Mouse (Mus musculus): ENCODE data around the gene Ssx2ip. TPM values are rescaled to one million over a fixed set of nuclear protein-coding genes. Genes with fewer than 3 reads are reported as not detected.
A peak's percentile ranks its signal among the peaks of the same experiment; 100 is the strongest.

The Ssx2ip gene
- 19.6 and 21.6 TPM in 2 replicates for polyA plus RNA-seq (2016; fragmentation: Nextera tagmentation; extraction: Ambion mirVana)

DNA sequence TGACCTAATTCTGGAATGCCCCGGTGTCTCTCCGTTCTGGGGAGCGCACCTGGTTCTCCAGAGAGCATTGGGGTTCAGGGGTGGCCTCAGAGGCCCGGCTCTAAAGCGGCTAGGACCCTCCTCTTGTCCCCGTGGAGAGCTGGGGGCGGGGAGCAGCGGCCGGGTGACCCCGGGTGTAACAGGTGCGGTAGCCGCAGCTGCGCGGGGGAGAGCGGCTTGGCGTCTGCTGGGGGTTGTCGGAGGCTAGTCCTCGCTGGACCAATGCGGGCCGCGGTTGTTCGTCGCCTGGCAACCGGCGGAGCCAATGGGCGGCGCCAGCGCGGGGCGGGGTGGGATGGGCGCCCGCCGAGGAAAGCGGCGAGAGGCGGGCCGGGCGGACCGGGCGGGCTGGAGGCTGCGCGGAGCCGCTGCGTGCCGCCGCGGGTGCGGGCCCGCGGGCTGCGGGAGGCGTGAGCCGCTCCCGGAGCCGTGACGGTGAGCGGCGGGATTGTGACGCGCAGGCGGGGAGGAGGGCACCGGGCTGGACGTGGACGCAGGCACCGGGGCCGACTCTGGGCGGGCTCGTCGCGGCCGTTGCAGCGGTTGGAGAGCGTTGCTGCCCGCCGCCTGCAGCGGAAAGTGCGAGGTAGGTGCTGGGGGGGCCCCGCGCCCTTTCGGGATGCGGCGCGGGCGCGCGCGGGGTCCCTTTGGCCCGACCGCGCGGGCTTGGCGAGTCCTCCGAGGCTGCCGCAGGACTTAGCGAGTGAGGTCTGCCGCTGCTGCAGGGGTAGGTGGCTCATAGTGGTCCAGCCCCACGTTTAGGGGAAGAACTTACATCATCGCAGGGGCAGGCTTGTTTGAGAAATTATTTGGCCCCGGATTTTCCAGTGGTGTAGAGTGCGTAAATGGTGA lies at the start of gene Ssx2ip:
TSS of gene Ssx2ip (plus strand) at position 332 of the 891 bp plus-strand sequence.
- Histone ChIP-seq H3K9me3 (no peaks in the 10 kb centered on the region), H3K36me3 (no peaks in the 10 kb centered on the region), H3K9ac (replicated peaks) (peak within 1 kb of the TSS; percentile 83), H3K4me3 (replicated peaks) (peak within 1 kb of the TSS; percentile 91), H3K4me1 (replicated peaks) (peaks cover 25% of the 10 kb centered on the region), H3K27ac (peak within 1 kb of the TSS; percentile 67), H3K27me3 (no peaks in the 10 kb centered on the region), H3K4me2 (peak within 1 kb of the TSS; percentile 87)
- WGBS, result 1% methylated on average over 92 of the region's 100 CpGs
- peak; percentile 98 for ATAC-seq (ENCODE audit: insufficient number of reproducible peaks, insufficient read depth, low FRiP score, low TSS enrichment, low read depth)

DNA sequence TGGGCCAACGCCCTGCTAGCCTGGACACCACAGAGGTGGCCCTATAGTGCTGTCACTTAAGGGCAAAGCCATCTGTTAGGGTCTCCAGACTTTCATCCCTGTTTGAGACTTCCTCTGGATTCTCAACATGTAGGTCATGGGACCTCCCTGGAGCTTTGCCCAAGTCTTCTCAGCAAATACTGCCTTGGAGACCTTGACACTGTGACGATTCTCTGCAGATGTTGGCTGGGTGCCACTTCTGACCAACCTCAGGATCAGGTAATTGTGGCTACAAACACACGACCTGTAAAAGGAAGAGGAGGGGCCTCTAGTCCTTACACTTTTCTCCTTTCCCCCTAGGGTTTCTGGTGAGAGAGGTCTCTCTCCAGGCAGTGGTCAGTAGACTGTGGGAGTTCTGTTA lies 49.3 kb upstream of the Ssx2ip start:
- Histone ChIP-seq H3K27me3 (no peaks in the 10 kb centered on the region), H3K4me2 (no peak overlapping the region), H3K9me3 (no peaks in the 10 kb centered on the region), H3K36me3 (no peaks in the 10 kb centered on the region), H3K4me3 (replicated peaks) (no peak overlapping the region), H3K27ac (no peak overlapping the region), H3K9ac (replicated peaks) (no peak overlapping the region), H3K4me1 (replicated peaks) (no peaks in the 10 kb centered on the region)
- no peak for ATAC-seq (ENCODE audit: insufficient number of reproducible peaks, insufficient read depth, low FRiP score, low TSS enrichment, low read depth)
- WGBS, result 82% methylated on average over 3 of the region's 3 CpGs

DNA sequence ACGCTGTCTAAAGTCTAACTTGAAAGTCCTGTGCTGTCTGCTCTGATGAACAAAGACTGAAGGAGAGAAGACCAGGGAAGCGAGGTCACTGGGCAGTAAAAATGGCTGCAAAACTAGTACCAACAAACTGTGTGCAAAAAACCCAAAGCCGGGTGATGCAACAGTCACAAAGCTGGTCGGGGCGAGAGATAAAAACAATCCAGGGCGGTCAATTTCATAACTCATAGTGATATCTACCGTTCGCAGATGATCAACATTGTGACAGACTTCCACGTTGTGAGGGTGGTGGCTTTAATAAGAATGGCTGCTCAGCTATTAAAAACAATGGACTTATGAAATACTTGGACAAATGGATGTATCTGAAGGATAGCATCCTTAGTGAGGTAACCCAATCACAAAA lies 39.0 kb upstream of the Ssx2ip start:
- no peaks in the 10 kb centered on the region for H3K36me3 ChIP-seq
- no peak overlapping the region for H3K27ac ChIP-seq
- no peaks in the 10 kb centered on the region for H3K27me3 ChIP-seq
- no peaks in the 10 kb centered on the region for H3K4me1 ChIP-seq (replicated peaks)
- no peak overlapping the region for H3K4me3 ChIP-seq (replicated peaks)
- 94% methylated on average over 9 of the region's 9 CpGs for WGBS
- H3K4me2 ChIP-seq, result no peak overlapping the region
- no peak for ATAC-seq (ENCODE audit: insufficient number of reproducible peaks, insufficient read depth, low FRiP score, low TSS enrichment, low read depth)
- H3K9ac ChIP-seq (replicated peaks), result no peak overlapping the region
- no peaks in the 10 kb centered on the region for H3K9me3 ChIP-seq

DNA sequence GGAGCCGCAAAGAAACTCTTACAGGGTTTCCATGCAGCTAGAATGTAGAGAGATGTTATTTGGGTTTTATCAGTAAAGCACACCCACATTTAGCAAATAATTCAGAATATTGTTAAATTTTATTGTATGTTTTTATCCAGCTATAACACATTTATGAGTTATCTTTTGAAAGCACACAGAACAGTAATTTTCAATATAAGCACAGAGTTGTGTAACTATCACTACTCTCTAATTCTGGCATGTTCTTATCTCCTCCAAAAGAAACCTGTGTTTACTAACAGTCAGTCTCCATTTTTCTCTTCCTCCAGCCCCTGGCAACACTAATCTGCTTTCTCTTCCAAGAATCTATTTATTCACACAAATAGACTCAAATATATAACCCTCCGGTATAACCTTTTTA lies 37.4 kb upstream of the Ssx2ip start:
- H3K27ac ChIP-seq, result no peak overlapping the region
- ATAC-seq (ENCODE audit: insufficient number of reproducible peaks, insufficient read depth, low FRiP score, low TSS enrichment, low read depth), result no peak
- no peak overlapping the region for H3K9ac ChIP-seq (replicated peaks)
- 99% methylated on average over 2 of the region's 2 CpGs for WGBS
- H3K9me3 ChIP-seq, result no peaks in the 10 kb centered on the region
- H3K4me3 ChIP-seq (replicated peaks), result no peak overlapping the region
- H3K36me3 ChIP-seq, result no peaks in the 10 kb centered on the region
- no peak overlapping the region for H3K4me2 ChIP-seq
- no peaks in the 10 kb centered on the region for H3K27me3 ChIP-seq
- no peaks in the 10 kb centered on the region for H3K4me1 ChIP-seq (replicated peaks)

DNA sequence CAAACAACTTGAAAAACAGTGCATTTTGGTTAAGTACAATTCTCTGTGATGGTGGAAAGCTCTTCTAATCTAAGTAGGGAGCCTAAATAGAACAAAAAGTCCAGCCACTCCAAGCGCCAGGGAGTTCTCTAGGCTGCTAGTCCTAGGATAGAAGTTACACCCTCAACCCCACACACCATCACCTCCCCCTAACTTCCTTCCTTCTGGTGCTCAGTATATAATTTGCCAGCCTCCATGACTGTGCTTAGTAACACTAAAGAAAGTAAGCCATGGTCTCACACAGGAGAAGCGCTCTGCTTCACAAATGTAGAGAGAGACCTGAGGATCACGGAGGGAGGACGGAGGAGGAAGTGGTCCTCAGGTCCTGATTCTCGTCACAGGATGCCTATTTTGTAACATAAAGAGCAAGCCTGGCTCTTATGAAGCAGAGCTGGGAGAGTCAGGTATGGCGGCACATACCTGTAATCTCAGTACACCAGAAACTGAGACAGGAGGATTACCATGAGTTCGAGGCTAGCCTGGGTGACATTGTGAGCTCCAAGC lies 33.8 kb upstream of the Ssx2ip start:
- Histone ChIP-seq H3K36me3 (no peaks in the 10 kb centered on the region), H3K4me1 (replicated peaks) (0 out of 2 replicates have a peak, but pooled peaks cover 2% of the 10 kb centered on the region), H3K27me3 (no peaks in the 10 kb centered on the region), H3K9ac (replicated peaks) (no peak overlapping the region), H3K27ac (no peak overlapping the region), H3K4me3 (replicated peaks) (no peak overlapping the region), H3K4me2 (no peak overlapping the region), H3K9me3 (no peaks in the 10 kb centered on the region)
- no peak for ATAC-seq (ENCODE audit: insufficient number of reproducible peaks, insufficient read depth, low FRiP score, low TSS enrichment, low read depth)
- 87% methylated on average over 7 of the region's 7 CpGs for WGBS

DNA sequence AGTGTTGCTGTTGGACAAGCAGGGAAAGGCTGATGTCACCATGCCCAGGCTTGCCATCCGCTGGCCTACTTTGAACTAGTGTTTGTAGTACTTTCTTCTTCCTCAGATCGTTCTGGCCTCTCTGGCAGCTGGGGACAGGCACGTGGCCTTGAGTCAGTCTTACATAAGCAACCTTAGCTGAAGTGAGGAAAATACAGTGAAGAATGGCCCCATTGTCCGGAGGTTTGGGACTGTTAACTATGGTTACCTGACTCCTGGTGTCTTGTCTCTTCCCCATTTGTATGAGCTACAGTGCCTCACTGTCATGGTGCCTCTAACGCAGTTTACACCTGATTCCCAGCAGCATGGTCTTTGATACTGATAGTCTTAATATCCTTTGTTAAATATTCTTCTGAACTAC lies 33.2 kb upstream of the Ssx2ip start:
- 81% methylated on average over 5 of the region's 5 CpGs for WGBS
- H3K4me1 ChIP-seq (replicated peaks), result 0 out of 2 replicates have a peak, but pooled peaks cover 2% of the 10 kb centered on the region
- H3K36me3 ChIP-seq, result no peaks in the 10 kb centered on the region
- H3K27ac ChIP-seq, result no peak overlapping the region
- H3K4me2 ChIP-seq, result no peak overlapping the region
- no peak overlapping the region for H3K9ac ChIP-seq (replicated peaks)
- no peaks in the 10 kb centered on the region for H3K27me3 ChIP-seq
- no peak overlapping the region for H3K4me3 ChIP-seq (replicated peaks)
- no peaks in the 10 kb centered on the region for H3K9me3 ChIP-seq
- ATAC-seq (ENCODE audit: insufficient number of reproducible peaks, insufficient read depth, low FRiP score, low TSS enrichment, low read depth), result no peak

DNA sequence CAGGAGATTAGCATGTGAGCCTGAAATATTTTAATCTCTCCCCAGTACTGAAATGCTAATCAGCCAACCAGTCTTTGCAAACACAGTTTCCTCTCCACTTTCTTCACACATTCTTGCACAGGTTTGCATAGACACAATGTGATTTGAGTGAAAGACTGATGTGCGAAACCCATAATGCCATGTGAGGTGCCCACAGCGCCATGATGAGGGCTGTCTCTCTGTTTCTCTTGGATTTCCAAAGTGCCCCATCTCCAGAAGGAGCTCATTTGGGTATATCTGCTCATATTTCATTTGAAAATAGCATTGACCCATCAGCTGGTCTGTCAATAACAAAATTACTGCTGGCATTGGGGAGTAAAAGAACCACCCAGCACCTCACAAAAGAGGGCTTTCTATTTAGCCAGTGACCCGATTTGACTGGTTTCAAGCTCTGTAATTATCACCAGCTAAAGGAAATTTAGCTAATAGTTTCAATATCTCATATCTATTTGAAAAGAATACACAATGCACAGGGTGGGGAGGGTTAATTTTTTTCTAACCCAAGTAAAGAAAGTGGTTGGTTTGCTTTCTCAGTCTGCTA lies 29.8 kb upstream of the Ssx2ip start:
- WGBS, result 88% methylated on average over 3 of the region's 3 CpGs

DNA sequence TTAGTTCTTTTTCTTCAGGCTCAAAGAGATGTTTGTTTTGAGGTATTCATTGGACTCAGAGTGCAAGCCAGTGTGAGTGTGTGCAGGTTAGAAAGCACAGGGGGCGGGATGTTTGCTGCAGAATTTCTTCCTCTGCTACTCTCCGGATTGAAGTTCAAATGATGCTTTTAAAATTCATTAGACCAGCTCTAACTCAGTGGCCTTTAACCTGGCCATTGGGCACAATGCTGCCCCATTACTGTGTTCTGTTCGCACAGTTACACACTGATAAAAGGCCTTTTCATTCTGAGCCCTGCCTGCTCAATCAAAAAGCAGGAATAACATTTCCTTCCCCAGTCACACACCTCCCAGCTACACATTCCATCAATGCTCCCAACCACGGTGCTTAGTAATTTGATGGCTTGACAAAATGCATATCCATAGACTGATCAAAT lies 29.2 kb upstream of the Ssx2ip start:
- H3K4me3 ChIP-seq (replicated peaks), result no peak overlapping the region
- H3K27me3 ChIP-seq, result no peaks in the 10 kb centered on the region
- no peak overlapping the region for H3K9ac ChIP-seq (replicated peaks)
- no peak overlapping the region for H3K4me2 ChIP-seq
- H3K4me1 ChIP-seq (replicated peaks), result 0 out of 2 replicates have a peak, but pooled peaks cover 2% of the 10 kb centered on the region
- H3K27ac ChIP-seq, result peak overlapping the region; percentile 53; the same call in 1 of the 2 replicates
- WGBS, result 72% methylated on average over 4 of the region's 4 CpGs
- H3K36me3 ChIP-seq, result no peaks in the 10 kb centered on the region
- ATAC-seq (ENCODE audit: insufficient number of reproducible peaks, insufficient read depth, low FRiP score, low TSS enrichment, low read depth), result no peak
- H3K9me3 ChIP-seq, result no peaks in the 10 kb centered on the region

More for the DNA sequence above, 29.8 kb upstream of the Ssx2ip start:
- 0 out of 2 replicates have a peak, but pooled peaks cover 2% of the 10 kb centered on the region for H3K4me1 ChIP-seq (replicated peaks)
- H3K4me3 ChIP-seq (replicated peaks), result no peak overlapping the region
- H3K4me2 ChIP-seq, result no peak overlapping the region
- ATAC-seq (ENCODE audit: insufficient number of reproducible peaks, insufficient read depth, low FRiP score, low TSS enrichment, low read depth), result no peak
- no peaks in the 10 kb centered on the region for H3K27me3 ChIP-seq
- H3K9me3 ChIP-seq, result no peaks in the 10 kb centered on the region
- H3K36me3 ChIP-seq, result no peaks in the 10 kb centered on the region
- H3K27ac ChIP-seq, result peak overlapping the region; percentile 53; the same call in 1 of the 2 replicates
- no peak overlapping the region for H3K9ac ChIP-seq (replicated peaks)

DNA sequence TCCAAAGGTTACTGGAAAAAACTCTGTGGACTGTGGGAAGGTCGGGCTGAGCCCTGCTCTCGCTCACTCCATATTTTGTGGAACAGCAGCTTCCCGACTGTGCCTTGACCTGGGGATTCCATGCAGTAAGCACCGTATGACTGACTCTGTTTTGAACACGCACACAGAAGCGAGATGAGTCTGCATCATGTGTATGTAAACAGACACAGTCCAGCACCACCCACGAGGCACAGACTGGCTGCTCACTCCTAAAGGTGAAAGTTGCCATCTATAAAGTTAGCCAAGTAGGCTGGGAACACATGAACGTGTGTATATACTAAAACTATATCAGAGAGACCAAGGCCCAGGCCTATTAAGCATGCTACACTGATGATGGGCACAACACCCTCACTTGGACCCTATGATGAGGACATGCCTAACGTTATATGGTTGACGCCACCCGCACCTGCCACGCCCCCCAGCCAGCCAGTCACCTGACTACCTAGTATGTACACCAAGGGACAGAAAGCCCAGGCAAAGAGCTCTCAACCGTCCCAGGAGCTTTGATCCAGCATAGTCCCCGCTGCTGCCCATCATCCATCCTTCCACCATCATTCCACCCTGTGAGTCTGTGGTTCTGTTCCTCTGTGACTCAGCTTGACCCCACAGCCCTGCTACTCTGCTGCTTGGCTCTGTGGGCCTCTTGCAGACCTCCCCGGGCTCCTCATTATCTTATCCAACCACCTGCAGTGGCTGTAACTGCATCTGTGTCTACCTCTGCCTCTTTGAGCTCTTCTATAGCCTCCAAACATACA lies 27.9 kb upstream of the Ssx2ip start:
- 0 out of 2 replicates have a peak, but pooled peaks cover 2% of the 10 kb centered on the region for H3K4me1 ChIP-seq (replicated peaks)
- H3K27ac ChIP-seq, result no peak overlapping the region
- no peak overlapping the region for H3K4me3 ChIP-seq (replicated peaks)
- H3K9me3 ChIP-seq, result no peaks in the 10 kb centered on the region
- H3K27me3 ChIP-seq, result no peaks in the 10 kb centered on the region
- no peak for ATAC-seq (ENCODE audit: insufficient number of reproducible peaks, insufficient read depth, low FRiP score, low TSS enrichment, low read depth)
- H3K4me2 ChIP-seq, result no peak overlapping the region
- H3K9ac ChIP-seq (replicated peaks), result no peak overlapping the region
- 89% methylated on average over 15 of the region's 15 CpGs for WGBS
- H3K36me3 ChIP-seq, result no peaks in the 10 kb centered on the region

DNA sequence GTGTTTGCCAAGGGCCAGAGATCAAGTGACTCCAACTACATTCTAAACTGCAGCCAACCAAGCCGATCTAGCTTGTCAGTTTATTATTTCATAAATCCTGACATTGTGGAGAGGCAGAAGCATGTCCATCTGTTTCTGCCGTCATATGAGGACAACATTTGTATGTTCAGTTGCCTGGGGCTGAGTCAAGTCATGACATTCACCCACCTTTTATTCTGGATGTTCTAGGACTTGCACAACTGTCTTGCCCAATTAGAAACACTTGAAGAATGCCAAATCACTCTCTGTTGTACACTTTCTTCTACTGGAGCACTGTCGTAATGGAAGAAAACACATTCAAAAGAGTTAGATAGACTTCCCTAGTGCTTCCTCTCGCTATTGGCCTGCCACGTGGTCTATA lies 27.2 kb upstream of the Ssx2ip start:
- ATAC-seq (ENCODE audit: insufficient number of reproducible peaks, insufficient read depth, low FRiP score, low TSS enrichment, low read depth), result no peak
- Histone ChIP-seq H3K4me1 (replicated peaks) (0 out of 2 replicates have a peak, but pooled peaks cover 2% of the 10 kb centered on the region), H3K27me3 (no peaks in the 10 kb centered on the region), H3K27ac (no peak overlapping the region), H3K9ac (replicated peaks) (no peak overlapping the region), H3K36me3 (no peaks in the 10 kb centered on the region), H3K9me3 (no peaks in the 10 kb centered on the region), H3K4me2 (no peak overlapping the region), H3K4me3 (replicated peaks) (no peak overlapping the region)
- WGBS, result 87% methylated on average over 5 of the region's 5 CpGs

Measured in limb, embryonic 12.5 days (tissue).